Mouse (Mus musculus) layer of hippocampus, adult 8-10 months (tissue): ENCODE measurements at regions not wholly inside any gene's neighbourhood (a gene's known extent, or its start where the extent isn't known, plus 50 kb on each side); places are given as distances from the start of the nearest gene placed in this dataset.
A peak's percentile ranks its signal among the peaks of the same experiment; 100 is the strongest.
"Not testable (repeated sequence)": the region's sequence is repeated elsewhere in the genome, so short reads cannot be mapped to it uniquely, and the experiment has no call there.

Experiments used
- DNase-seq, 2 experiments: peaks; one replicate each; pipeline ENCODE4 v3.0.0; 2022; ENCODE audit warnings: low spot score in 2 of 2

GRCm38 (mm10) chr7:73827549-73827948 is 87.4 kb downstream of the Fam174b start:
- DNase-seq: no peak

- no peak for DNase-seq
Measured at GRCm38 (mm10) chr7:73830581-73830980, 90.5 kb downstream of the Fam174b start.

- no peak for DNase-seq
Measured at GRCm38 (mm10) chr7:73840381-73840780, 100.3 kb downstream of the Fam174b start.

- no peak for DNase-seq
Measured at GRCm38 (mm10) chr7:73852184-73852583, 112.1 kb downstream of the Fam174b start.

GRCm38 (mm10) chr7:73853296-73853950 is 113.3 kb downstream of the Fam174b start:
- DNase-seq: not testable (repeated sequence)

GRCm38 (mm10) chr7:73855489-73855888 is 115.4 kb downstream of the Fam174b start:
- DNase-seq: peak; percentile 5 to 43

GRCm38 (mm10) chr7:73856908-73857307 is 116.8 kb downstream of the Fam174b start:
- DNase-seq: no peak

- no peak for DNase-seq
Measured at GRCm38 (mm10) chr7:73865086-73865485, 125.0 kb downstream of the Fam174b start.

- DNase-seq: no peak
Measured at GRCm38 (mm10) chr7:73872181-73872580, 132.1 kb downstream of the Fam174b start.

GRCm38 (mm10) chr7:73881252-73882042 is 132.0 kb downstream of the St8sia2 start:
- DNase-seq: no peak

- no peak for DNase-seq
Measured at GRCm38 (mm10) chr7:73886152-73886551, 127.3 kb downstream of the St8sia2 start.
